Mouse (Mus musculus) embryonic facial prominence, embryonic 12.5 days (tissue): ENCODE measurements around the gene Nme7. TPM values are rescaled to one million over a fixed set of nuclear protein-coding genes. Genes with fewer than 3 reads are reported as not detected.

Source experiments
- ATAC-seq: fragments of 200-750 bp; cut with Nextera tagmentation; 2 replicates; pipeline ENCODE4 v1.8.0; 2017; ENCODE audit not compliant: insufficient number of reproducible peaks, insufficient read depth, low FRiP score, low TSS enrichment
- H3K27ac ChIP-seq: fragments of 300-500 bp; sonication (generic); 2 replicates; pipeline ENCODE4 v1.5.1; 2016; ENCODE audit warnings: mild to moderate bottlenecking
- H3K27me3 ChIP-seq: fragments of 300-500 bp; sonication (generic); 2 replicates; pipeline ENCODE4 v1.6.1; 2016; ENCODE audit warnings: mild to moderate bottlenecking, moderate library complexity
- H3K36me3 ChIP-seq: fragments of 300-500 bp; sonication (generic); 2 replicates; pipeline ENCODE4 v1.6.1; 2016; ENCODE audit warnings: mild to moderate bottlenecking
- H3K4me1 ChIP-seq: fragments of 300-500 bp; sonication (generic); 2 replicates; pipeline ENCODE4 v1.6.1; 2016
- H3K4me2 ChIP-seq: fragments of 300-500 bp; sonication (generic); replicated peaks from 2 replicates; pipeline ENCODE4 v1.6.1; 2016; ENCODE audit warnings: mild to moderate bottlenecking, moderate library complexity
- H3K4me3 ChIP-seq: fragments of 300-500 bp; sonication (generic); 2 replicates; pipeline ENCODE4 v1.5.1; 2016; ENCODE audit warnings: mild to moderate bottlenecking
- H3K9ac ChIP-seq: fragments of 300-500 bp; sonication (generic); 2 replicates; pipeline ENCODE4 v1.6.1; 2016; ENCODE audit warnings: mild to moderate bottlenecking, moderate library complexity
- H3K9me3 ChIP-seq: fragments of 300-500 bp; sonication (generic); 2 replicates; pipeline ENCODE4 v1.6.1; 2016; ENCODE audit warnings: mild to moderate bottlenecking, moderate library complexity
- WGBS: fragments of 180-500 bp; shearing (Covaris S2); methylation state at CpG from one replicate; pipeline ENCODE4 v1.1.7; 2016; 5-methylcytosine and 5-hydroxymethylcytosine counted together
- polyA plus RNA-seq: library from polyadenylated mRNA; unstranded; fragments of >200 nt; fragmentation: Nextera tagmentation; extraction: Ambion mirVana; gene quantifications from 2 replicates; pipeline ENCODE4 v1.2.1, GENCODE M21; 2016

The Nme7 gene
- 36.5 and 41.0 TPM in 2 replicates for polyA plus RNA-seq

- Histone ChIP-seq H3K4me1 (peaks cover 7% of the 10 kb centered on the region; the same call in 1 of the 2 replicates), H3K9me3 (no peaks in the 10 kb centered on the region), H3K36me3 (peaks cover 41% of the 10 kb centered on the region), H3K27ac (no peak within 1 kb of the TSS), H3K27me3 (no peaks in the 10 kb centered on the region), H3K4me3 (no peak within 1 kb of the TSS), H3K4me2 (no peak within 1 kb of the TSS), H3K9ac (no peak within 1 kb of the TSS)
- WGBS = 83% methylated on average over 5 of the region's 5 CpGs
- no peak for ATAC-seq
Observed at GRCm38 (mm10) chr1:164303821-164304220, at the start of gene Nme7. TSS of gene Nme7 (plus strand) at chr1:164304121.

DNA sequence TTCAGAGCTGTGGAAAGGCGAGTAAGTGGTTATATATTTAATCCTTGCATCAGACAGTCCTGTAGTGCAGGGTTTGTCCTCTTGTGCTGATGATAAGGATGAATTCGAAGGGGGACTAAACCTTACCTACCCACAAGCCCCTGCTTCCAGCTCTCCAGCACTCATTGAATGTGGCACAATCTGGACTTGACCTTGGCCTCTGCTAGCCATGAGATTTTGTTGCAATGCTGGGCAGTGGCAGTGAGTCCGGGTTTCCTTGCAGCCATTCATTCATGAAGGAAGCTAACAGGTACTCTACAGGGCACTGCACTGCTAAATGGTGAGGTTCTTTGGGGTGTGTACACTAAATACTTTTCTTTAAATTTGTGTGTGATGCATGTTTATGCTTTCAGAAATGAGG lies 49.1 kb upstream of the Nme7 start:
- 81% methylated on average over 3 of the region's 3 CpGs for WGBS
- Histone ChIP-seq H3K9me3 (no peaks in the 10 kb centered on the region), H3K4me3 (no peak overlapping the region), H3K4me2 (no peak overlapping the region), H3K4me1 (peaks cover 14% of the 10 kb centered on the region), H3K9ac (no peak overlapping the region), H3K27ac (no peak overlapping the region), H3K27me3 (no peaks in the 10 kb centered on the region), H3K36me3 (peaks cover 8% of the 10 kb centered on the region; the same call in 1 of the 2 replicates)
- ATAC-seq = no peak

GRCm38 (mm10) chr1:164260171-164261028 lies 43.5 kb upstream of the Nme7 start:
- WGBS = 77% methylated on average over 16 of the region's 16 CpGs
- Histone ChIP-seq H3K4me2 (no peak overlapping the region), H3K9ac (no peak overlapping the region), H3K27me3 (no peaks in the 10 kb centered on the region), H3K4me3 (no peak overlapping the region), H3K4me1 (no peaks in the 10 kb centered on the region), H3K27ac (no peak overlapping the region), H3K36me3 (peaks cover 16% of the 10 kb centered on the region; the same call in 1 of the 2 replicates), H3K9me3 (no peaks in the 10 kb centered on the region)
- ATAC-seq = no peak

DNA sequence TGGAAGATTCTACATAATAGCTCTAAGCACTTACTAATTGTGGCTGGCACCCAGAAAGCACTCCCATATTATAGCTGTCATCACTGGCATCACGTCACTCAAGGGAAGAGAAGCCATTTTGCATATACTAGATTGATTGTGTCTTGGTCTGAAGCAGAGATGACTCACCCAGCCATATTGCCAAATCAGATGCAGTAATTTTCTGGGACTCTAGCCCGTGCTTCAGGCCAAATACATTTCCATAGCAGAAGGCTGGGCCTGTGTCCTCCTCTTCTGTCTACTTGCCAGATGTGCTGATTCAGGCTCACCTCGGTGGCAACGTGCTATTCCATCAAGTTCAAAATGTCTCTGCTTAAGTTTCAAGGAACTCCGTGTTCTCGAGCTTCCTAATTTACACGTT lies 42.4 kb upstream of the Nme7 start:
- 0 out of 2 replicates have a peak, but pooled peaks cover 1% of the 10 kb centered on the region for H3K9me3 ChIP-seq
- no peak overlapping the region for H3K27ac ChIP-seq
- no peaks in the 10 kb centered on the region for H3K4me1 ChIP-seq
- no peak overlapping the region for H3K4me3 ChIP-seq
- H3K27me3 ChIP-seq = no peaks in the 10 kb centered on the region
- no peak overlapping the region for H3K4me2 ChIP-seq
- WGBS = 92% methylated on average over 7 of the region's 7 CpGs
- no peak for ATAC-seq
- H3K36me3 ChIP-seq = peaks cover 16% of the 10 kb centered on the region; the same call in 1 of the 2 replicates
- no peak overlapping the region for H3K9ac ChIP-seq

DNA sequence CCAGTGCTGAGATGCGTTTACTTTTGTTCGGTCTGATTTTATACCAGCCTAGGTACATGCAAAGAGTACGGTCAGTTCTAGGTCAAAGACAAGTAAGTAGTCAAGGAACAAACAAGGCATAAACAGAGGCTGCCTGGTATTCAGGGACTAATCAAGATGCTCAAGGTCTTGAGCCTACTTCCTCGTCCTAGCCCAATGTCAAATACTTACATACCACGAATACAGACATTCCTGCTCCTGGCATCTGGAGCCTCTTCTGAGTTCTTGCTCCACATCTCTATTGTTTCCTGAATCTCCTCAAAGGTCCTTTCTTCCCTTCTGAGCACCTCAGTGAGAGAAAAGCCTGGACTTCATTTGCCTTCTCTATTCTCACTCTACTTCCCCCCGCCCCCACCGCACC lies 33.0 kb upstream of the Nme7 start:
- Histone ChIP-seq H3K4me2 (no peak overlapping the region), H3K36me3 (no peaks in the 10 kb centered on the region), H3K9me3 (0 out of 2 replicates have a peak, but pooled peaks cover 3% of the 10 kb centered on the region), H3K27me3 (no peaks in the 10 kb centered on the region), H3K4me1 (peaks cover 8% of the 10 kb centered on the region), H3K9ac (no peak overlapping the region), H3K4me3 (no peak overlapping the region), H3K27ac (no peak overlapping the region)
- no peak for ATAC-seq
- WGBS = 80% methylated on average over 7 of the region's 7 CpGs

DNA sequence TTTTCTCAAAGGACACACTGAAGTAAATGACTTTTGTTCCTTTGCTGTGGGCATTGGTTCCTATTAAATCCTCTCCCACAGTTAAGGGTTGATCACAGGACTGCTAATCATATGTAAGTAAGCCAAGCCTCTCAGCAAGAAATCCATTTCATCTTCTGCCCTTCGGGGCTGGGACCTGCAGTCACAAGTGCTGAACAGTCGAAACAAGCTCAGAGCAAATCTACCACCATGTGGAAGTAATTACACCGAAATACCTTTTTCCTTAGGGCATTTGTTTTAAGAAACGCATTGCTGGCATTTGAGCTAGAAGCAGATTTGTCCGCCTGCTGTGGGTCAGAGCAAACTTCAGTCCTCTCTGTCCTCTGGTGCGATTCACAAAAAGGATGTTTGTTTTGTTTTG lies 30.3 kb upstream of the Nme7 start:
- H3K27ac ChIP-seq = no peak overlapping the region
- no peak overlapping the region for H3K4me2 ChIP-seq
- H3K4me3 ChIP-seq = no peak overlapping the region
- no peak overlapping the region for H3K9ac ChIP-seq
- H3K36me3 ChIP-seq = no peaks in the 10 kb centered on the region
- ATAC-seq = no peak
- peaks cover 8% of the 10 kb centered on the region for H3K4me1 ChIP-seq
- H3K27me3 ChIP-seq = no peaks in the 10 kb centered on the region
- 23% methylated on average over 6 of the region's 6 CpGs for WGBS
- no peaks in the 10 kb centered on the region for H3K9me3 ChIP-seq

- H3K27ac ChIP-seq = peak within 1 kb of the TSS; percentile 50; the same call in 1 of the 2 replicates
- no peaks in the 10 kb centered on the region for H3K9me3 ChIP-seq
- H3K27me3 ChIP-seq = no peaks in the 10 kb centered on the region
- H3K4me2 ChIP-seq = peak within 1 kb of the TSS; percentile 80
- peaks cover 8% of the 10 kb centered on the region for H3K4me1 ChIP-seq
- no peaks in the 10 kb centered on the region for H3K36me3 ChIP-seq
- peak within 1 kb of the TSS; percentile 52 for H3K9ac ChIP-seq
- ATAC-seq = peak; percentile 84
- H3K4me3 ChIP-seq = peak within 1 kb of the TSS; percentile 60
- under 1% methylated on average over 31 of the region's 31 CpGs for WGBS
Observed at GRCm38 (mm10) chr1:164275455-164275954, 28.4 kb upstream of the Nme7 start, which contains the start of gene Ccdc181. TSS of gene Ccdc181 (plus strand) at chr1:164275585.

DNA sequence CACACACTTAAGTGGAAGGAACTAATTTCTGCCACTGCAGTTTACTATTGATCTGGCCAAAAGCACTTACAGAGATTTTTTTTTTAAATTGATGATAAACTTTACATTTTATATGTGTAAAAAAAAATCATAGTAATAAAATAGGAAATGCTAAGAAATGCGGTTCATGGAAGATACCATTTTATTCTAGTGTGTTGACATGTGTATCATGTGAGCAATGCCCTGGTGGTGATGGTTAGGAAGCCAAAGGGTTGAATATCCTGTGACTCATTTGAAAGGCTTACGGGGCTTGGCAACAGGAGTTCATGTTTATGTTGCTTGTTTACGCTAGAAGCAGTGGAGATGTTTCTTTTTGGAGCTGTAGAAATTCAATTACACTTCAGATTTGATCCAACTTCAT lies 27.4 kb upstream of the Nme7 start:
- H3K4me1 ChIP-seq = peaks cover 8% of the 10 kb centered on the region
- no peak overlapping the region for H3K9ac ChIP-seq
- H3K9me3 ChIP-seq = no peaks in the 10 kb centered on the region
- 82% methylated on average over 3 of the region's 3 CpGs for WGBS
- H3K27me3 ChIP-seq = no peaks in the 10 kb centered on the region
- H3K4me2 ChIP-seq = no peak overlapping the region
- H3K4me3 ChIP-seq = no peak overlapping the region
- H3K36me3 ChIP-seq = no peaks in the 10 kb centered on the region
- no peak for ATAC-seq
- no peak overlapping the region for H3K27ac ChIP-seq

GRCm38 (mm10) chr1:164279332-164279731 lies 24.6 kb upstream of the Nme7 start:
- H3K4me1 ChIP-seq = peaks cover under 1% of the 10 kb centered on the region; the same call in 1 of the 2 replicates
- H3K9me3 ChIP-seq = no peaks in the 10 kb centered on the region
- H3K4me3 ChIP-seq = no peak overlapping the region
- H3K27ac ChIP-seq = no peak overlapping the region
- 75% methylated on average over 4 of the region's 4 CpGs for WGBS
- no peak overlapping the region for H3K4me2 ChIP-seq
- no peak for ATAC-seq
- H3K27me3 ChIP-seq = no peaks in the 10 kb centered on the region
- H3K9ac ChIP-seq = no peak overlapping the region
- no peaks in the 10 kb centered on the region for H3K36me3 ChIP-seq

DNA sequence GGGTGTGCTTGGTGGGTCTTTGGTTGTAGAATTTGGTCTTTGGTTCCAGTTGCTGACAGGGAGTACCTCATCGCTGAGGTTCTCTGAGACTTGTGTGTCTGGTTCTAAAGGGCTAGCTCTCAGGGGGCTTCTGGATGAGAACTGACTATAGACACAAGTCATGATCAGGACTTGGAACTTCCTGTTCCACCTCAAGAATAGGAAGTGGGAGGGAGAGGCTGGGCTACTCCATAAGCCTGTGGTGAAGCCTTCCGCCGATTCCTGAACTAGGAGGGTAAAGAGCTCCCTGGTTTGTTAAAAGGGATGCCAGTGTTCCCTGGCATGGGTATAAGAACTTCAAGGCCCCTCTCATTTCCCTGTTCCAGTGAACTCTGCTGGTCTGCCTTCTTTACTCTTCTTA lies 19.9 kb upstream of the Nme7 start:
- H3K4me3 ChIP-seq = no peak overlapping the region
- H3K4me2 ChIP-seq = no peak overlapping the region
- H3K9me3 ChIP-seq = no peaks in the 10 kb centered on the region
- no peak overlapping the region for H3K27ac ChIP-seq
- no peaks in the 10 kb centered on the region for H3K36me3 ChIP-seq
- no peaks in the 10 kb centered on the region for H3K27me3 ChIP-seq
- whole genome bisulfite sequencing = 91% methylated on average over 3 of the region's 3 CpGs
- no peak overlapping the region for H3K9ac ChIP-seq
- ATAC-seq = no peak
- H3K4me1 ChIP-seq = no peaks in the 10 kb centered on the region

GRCm38 (mm10) chr1:164287406-164287805 lies 16.5 kb upstream of the Nme7 start:
- no peaks in the 10 kb centered on the region for H3K9me3 ChIP-seq
- H3K27ac ChIP-seq = no peak overlapping the region
- no peak overlapping the region for H3K4me3 ChIP-seq
- WGBS = 61% methylated on average over 15 of the region's 15 CpGs
- H3K27me3 ChIP-seq = no peaks in the 10 kb centered on the region
- no peaks in the 10 kb centered on the region for H3K4me1 ChIP-seq
- ATAC-seq = no peak
- no peak overlapping the region for H3K9ac ChIP-seq
- H3K36me3 ChIP-seq = peaks cover 15% of the 10 kb centered on the region
- H3K4me2 ChIP-seq = no peak overlapping the region

DNA sequence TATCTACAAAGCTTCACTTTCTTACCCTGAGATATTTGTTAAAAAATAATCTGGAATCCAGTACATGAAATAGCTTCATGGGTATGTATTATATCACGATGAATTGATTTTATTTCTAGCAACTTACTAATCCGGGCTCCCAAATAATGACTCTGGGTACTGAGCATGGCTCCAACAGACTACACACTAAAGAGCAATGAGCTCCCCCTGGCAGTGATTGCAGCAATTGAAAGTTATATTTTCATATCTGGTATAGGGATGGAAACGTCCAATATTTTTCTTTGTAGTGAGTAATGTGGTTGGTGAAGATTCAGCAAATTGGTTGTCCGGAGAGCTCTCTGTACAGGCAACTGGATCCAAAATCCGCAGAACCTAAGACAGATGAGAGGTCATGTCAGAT lies 11.9 kb upstream of the Nme7 start:
- H3K27ac ChIP-seq = no peak overlapping the region
- H3K4me1 ChIP-seq = no peaks in the 10 kb centered on the region
- no peak overlapping the region for H3K4me3 ChIP-seq
- no peaks in the 10 kb centered on the region for H3K9me3 ChIP-seq
- peaks cover 38% of the 10 kb centered on the region for H3K36me3 ChIP-seq
- ATAC-seq = no peak
- WGBS = 89% methylated on average over 5 of the region's 5 CpGs
- no peaks in the 10 kb centered on the region for H3K27me3 ChIP-seq
- H3K9ac ChIP-seq = no peak overlapping the region
- no peak overlapping the region for H3K4me2 ChIP-seq
